Mouse (Mus musculus) lung, adult 2 months (tissue): ENCODE data around the gene Glis2.

Source experiments
- CTCF ChIP-seq: fragments of 200-500 bp; IDR thresholded peaks from 2 replicates; pipeline ENCODE4 v1.5.1; 2011; ENCODE audit warnings: mild to moderate bottlenecking, low read length, control low read depth; ENCODE audit not compliant: insufficient read depth
- POLR2A ChIP-seq: fragments of 200-500 bp; IDR thresholded peaks from 2 replicates; pipeline ENCODE4 v1.6.1; 2011; ENCODE audit warnings: low read depth, mild to moderate bottlenecking, control low read depth, low read length, borderline replicate concordance; ENCODE audit errors: extremely low read depth

DNA sequence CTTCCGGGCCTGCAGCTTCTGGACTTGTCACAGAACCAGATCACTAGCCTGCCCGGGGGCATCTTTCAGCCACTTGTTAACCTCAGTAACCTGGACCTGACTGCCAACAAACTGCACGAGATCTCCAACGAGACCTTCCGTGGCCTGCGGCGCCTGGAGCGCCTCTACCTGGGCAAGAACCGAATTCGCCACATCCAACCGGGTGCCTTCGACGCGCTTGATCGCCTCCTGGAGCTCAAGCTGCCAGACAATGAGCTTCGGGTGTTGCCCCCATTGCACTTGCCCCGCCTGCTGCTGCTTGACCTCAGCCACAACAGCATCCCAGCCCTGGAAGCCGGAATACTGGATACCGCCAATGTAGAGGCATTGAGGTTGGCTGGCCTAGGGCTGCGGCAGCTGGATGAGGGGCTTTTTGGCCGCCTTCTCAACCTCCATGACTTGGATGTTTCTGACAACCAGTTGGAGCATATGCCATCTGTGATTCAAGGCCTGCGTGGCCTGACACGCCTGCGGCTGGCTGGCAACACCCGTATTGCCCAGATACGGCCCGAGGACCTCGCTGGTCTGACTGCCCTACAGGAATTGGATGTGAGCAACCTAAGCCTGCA, 54.0 kb downstream of the Glis2 start:
- no peak for TF ChIP-seq POLR2A
- no peak for TF ChIP-seq CTCF
